Mouse (Mus musculus) left cerebral cortex, postnatal 10 days (tissue): ENCODE results near the gene Rnd3. TPM values are rescaled to one million over a fixed set of nuclear protein-coding genes. Genes with fewer than 3 reads are reported as not detected.

Source experiments
- DNase-seq, 2 experiments: peaks; one replicate each; pipeline ENCODE4 v3.0.0; 2021 to 2022; ENCODE audit warnings: low spot score in 2 of 2, mixed read lengths in 1 of 2; ENCODE audit errors: extremely low spot score in 1 of 2
- intact Hi-C: fragments of 180-260 bp; cut with DNase I; formaldehyde crosslinking; loops from one replicate; pipeline ENCODE4 v1.15.1; 2025
- total RNA-seq, 2 experiments: library from RNA; stranded (reverse); gene quantifications; 2 replicates each; pipeline ENCODE4 v1.2.3; 2021

Rnd3 gene
- total RNA-seq, 2 experiments from 2014 or later, result 27.2 to 32.5 TPM

DNA sequence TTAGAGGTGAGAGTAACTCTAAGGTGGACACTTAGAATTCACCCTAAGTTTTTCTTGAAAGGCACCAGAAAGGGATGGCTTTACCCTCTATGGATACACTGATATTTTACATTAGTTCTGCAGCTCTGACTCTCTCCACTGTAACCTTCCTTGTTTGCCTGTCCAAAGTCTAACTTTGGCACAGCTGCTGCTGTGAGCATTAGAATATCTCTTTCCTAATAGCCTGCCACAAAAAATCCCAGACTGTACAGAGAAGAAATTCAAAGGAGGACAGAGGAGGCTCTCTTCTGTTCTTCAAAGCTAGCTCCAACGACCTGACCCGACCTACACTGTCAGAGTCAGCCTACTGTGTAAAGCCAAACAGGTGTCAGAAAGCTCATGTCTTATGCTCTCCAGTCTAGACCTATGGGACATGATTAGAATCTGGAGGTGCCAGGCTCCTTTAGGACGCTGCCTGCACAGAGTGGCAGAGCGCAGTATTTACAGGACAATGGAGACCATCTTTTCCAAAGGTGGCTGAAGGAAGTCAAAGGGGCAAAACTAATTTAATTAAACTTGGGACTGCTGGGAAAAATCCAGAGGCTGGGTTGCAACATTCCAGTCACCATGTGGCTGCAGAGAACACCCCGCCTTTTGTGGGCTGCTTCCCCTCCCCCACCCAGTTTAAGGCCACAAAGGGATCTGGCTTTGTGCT lies 9.5 kb downstream of the Rnd3 start:
- intact Hi-C loops, result no loop called here
- DNase-seq, result peak in 1 of 2 experiments; percentile 46

DNA sequence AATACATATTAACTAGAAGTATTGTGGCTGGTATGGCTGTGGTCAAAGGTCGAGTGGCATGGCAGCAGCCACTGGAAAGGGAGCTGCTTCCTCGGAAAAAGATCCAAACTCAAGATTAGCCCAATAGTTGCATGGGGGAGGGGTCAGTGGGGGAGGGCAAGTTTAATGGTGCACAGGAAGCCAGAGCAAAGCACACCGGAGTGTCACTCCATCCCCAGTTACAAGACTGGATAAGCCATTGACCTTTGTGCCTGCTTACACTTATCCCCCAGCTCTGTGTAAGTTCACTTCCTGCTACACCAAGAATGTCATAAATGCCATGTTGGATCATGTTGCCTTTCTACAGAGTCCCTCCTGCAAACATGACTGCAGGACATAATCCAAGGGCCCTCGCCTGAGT lies 11.2 kb downstream of the Rnd3 start:
- DNase-seq, result no peak
- intact Hi-C loops, result no loop called here

GRCm38 (mm10) chr2:51132181-51132580 lies 16.7 kb downstream of the Rnd3 start:
- intact Hi-C loops, result no loop called here
- DNase-seq, result no peak

- intact Hi-C loops, result no loop called here
- no peak for DNase-seq
Observed at GRCm38 (mm10) chr2:51128090-51128489, 20.8 kb downstream of the Rnd3 start.

DNA sequence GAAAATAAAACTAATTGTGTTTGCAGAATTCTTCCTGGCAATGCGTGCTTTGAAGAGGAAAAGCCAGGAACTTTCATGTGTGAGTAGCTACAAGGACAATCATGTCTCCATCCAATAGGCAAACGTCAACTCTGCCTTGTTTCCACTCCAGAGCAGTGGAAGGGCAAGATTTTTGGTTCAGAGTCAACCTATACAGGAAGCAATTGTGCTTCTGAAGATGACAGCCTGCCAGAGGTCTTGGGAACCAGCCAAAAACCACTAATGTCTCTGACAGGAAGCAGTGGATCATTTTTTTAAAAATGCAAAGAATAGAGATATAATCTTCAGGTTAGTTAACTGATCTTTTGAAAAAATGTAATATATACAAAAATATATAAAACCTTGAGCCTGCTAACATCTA lies 38.6 kb downstream of the Rnd3 start:
- peak in 1 of 2 experiments; percentile 33 for DNase-seq
- intact Hi-C loops, result no loop called here

DNA sequence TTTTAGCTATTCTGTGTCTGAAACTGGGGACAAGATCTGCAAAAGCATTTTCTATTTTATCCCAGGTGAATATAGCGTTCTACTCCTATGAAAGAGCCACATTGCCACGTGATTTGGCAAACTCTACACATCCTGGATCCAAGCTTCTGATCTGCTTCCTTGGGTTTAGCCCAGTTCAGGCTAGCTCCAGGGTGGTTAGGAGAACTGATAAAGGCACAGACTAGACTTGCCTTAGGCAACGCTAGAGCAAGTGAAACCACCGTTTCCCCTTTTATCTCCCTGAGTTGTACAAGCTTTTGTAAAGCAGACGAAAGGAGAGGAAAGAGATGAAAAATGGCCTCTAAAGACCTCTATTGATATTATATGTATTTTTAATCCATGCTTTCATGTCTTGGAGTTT lies 40.3 kb downstream of the Rnd3 start:
- intact Hi-C loops, result no loop called here
- no peak for DNase-seq

DNA sequence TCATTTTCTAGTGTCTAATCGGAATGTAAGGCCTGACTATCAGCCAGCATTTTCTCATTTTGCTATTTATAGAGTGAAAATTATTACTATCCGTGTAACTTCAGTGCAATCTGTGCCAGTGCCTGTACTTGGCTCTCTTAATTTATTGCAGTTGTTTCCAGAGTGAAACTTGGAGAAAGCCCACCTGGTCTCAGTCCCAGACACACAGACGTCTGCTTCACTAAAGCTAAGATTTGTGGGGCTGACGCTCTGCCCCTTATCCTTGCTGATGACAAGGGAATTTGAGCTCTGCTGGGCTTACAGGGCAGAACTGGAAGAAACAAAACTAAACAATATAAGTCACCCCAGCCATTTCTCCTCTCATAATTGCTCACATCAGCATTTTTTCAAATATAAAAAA lies 47.7 kb downstream of the Rnd3 start:
- no peak for DNase-seq
- intact Hi-C loops, result no loop called here

DNA sequence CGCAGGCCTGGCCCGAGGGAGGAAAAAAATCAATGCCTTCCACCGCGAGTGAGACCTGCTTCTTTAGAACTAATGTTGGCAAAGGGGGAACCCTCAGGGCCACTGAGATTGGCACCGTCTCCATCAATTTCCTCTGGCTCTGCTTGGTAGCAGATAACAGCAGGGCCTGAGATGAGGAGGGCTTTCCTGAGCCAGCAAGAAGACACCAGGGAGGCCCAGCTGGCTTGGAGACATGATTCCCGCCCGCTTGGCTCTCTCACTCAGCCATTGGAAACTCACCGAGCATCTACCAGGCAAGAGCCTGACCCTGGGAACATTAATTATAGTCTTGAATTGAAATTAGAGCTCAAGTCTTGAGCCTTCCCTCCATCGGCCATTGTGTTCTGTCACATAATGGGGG lies 48.9 kb downstream of the Rnd3 start:
- intact Hi-C loops, result no loop called here
- no peak for DNase-seq

GRCm38 (mm10) chr2:51099240-51099639 lies 49.7 kb downstream of the Rnd3 start:
- intact Hi-C loops, result no loop called here
- DNase-seq, result no peak

- no peak for DNase-seq
- intact Hi-C loops, result no loop called here
Observed at GRCm38 (mm10) chr2:51090688-51091087, 58.2 kb downstream of the Rnd3 start.

- intact Hi-C loops, result no loop called here
- no peak for DNase-seq
Observed at GRCm38 (mm10) chr2:51090049-51090448, 58.9 kb downstream of the Rnd3 start.

DNA sequence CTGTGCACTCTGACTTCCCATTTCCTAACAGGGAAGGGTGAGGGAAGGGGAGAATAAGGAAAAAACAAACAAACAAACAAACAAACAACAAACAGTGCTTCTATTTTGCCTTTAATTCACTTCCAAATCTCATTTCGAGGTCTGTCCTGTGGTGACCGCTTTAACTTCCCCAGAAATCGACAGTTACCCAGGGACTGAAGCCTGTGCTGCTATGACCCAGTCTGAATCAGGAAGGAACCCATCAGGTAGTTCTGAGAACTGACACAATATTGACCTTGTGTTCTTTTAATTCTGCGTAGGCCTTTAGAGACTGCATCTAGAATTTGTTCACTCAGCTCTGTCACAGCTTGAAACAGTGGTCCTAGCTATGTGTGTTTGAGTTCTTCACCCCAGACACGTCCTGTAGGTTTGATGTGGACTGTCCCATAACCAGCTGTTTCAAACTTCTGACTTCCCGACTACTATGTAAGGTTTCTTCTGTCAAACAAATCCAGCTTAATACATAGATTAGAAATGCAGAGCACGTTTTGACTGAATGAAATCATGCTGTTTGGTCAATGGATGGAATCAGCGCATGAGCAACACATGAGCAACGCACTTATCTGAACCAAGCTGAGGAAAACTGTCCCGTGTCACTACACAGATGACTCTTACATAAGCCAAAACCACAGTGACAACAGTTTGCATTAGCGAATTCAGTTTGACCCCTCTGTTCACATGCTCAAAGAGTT lies 59.9 kb downstream of the Rnd3 start:
- DNase-seq, result no peak
- intact Hi-C loops, result no loop called here

GRCm38 (mm10) chr2:51088123-51088453 lies 60.8 kb downstream of the Rnd3 start:
- intact Hi-C loops, result no loop called here
- DNase-seq, result no peak

DNA sequence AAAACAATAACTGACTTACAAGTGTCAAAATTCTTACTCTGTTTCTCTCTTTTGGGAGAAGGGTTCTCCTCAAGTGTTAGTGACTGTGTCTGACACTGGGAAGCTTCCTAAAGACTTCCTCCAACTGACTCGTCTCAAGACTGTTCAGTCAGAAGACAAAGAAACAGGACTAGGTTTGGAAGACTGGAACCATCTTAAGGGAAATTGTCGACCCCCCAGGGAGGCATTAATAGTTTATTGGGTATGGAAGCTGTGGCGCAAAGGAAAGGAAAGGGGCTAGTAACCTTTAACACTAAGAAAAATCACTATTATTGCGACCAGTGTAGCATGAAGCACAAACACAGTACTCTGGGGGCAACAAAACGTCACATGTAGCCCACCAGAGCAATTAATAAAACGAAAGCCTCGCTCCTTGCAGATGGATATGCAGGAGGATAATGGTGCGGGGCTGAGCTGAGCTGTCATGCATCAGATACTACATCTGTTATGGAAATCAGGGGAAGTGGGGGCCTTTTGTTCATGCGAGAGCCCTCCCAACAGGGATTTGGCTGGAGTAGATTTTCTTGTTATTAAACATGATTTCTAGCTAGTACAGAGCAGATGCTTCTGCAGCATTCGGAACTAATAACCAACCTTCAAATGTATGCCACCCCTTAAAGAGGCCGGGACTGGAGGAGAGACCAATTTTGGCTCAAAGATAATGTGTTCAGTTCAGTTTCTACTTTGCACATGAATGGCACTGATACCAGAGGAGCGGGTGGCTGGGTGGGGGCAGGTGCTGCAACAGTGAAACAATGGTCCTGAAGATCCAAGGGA lies 61.4 kb downstream of the Rnd3 start:
- DNase-seq, result no peak
- intact Hi-C loops, result no loop called here

DNA sequence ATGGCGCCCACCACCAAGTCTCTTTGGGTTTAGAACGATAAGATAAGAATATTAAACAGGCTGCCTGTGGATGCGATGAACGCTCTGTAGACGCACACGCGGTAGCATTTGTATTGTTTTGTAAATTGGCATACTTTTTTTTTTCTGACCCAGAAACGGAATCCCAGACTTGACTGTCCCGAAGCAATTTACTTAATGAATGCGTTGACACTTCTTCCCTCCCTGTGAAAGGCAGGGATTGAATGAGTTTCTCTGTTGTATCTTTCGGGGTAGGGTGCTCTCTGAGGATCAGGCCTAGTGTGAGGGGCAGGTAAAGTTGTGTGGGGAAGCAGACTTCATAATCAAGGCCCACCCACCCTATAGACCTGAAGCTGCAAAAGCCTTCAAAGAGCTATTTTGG lies 63.8 kb downstream of the Rnd3 start:
- intact Hi-C loops, result no loop called here
- DNase-seq, result no peak

GRCm38 (mm10) chr2:51082714-51083351 lies 66.1 kb downstream of the Rnd3 start:
- intact Hi-C loops, result no loop called here
- peak in 1 of 2 experiments; percentile 37 for DNase-seq
